Mouse (Mus musculus) spleen, adult 18-20 months (tissue): ENCODE measurements at regions not wholly inside any gene's neighbourhood (a gene's known extent, or its start where the extent isn't known, plus 50 kb on each side); places are given as distances from the start of the nearest gene placed in this dataset.

Experiments used
- DNase-seq, 2 experiments: peaks; one replicate each; pipeline ENCODE4 v3.0.0; 2022; ENCODE audit warnings: mixed read lengths in 2 of 2

- no peak for DNase-seq
Observed at GRCm38 (mm10) chr9:43982359-43982889, 60.8 kb upstream of the Thy1 start.

GRCm38 (mm10) chr9:43983220-43983619, 60.0 kb upstream of the Thy1 start:
- no peak for DNase-seq

DNA sequence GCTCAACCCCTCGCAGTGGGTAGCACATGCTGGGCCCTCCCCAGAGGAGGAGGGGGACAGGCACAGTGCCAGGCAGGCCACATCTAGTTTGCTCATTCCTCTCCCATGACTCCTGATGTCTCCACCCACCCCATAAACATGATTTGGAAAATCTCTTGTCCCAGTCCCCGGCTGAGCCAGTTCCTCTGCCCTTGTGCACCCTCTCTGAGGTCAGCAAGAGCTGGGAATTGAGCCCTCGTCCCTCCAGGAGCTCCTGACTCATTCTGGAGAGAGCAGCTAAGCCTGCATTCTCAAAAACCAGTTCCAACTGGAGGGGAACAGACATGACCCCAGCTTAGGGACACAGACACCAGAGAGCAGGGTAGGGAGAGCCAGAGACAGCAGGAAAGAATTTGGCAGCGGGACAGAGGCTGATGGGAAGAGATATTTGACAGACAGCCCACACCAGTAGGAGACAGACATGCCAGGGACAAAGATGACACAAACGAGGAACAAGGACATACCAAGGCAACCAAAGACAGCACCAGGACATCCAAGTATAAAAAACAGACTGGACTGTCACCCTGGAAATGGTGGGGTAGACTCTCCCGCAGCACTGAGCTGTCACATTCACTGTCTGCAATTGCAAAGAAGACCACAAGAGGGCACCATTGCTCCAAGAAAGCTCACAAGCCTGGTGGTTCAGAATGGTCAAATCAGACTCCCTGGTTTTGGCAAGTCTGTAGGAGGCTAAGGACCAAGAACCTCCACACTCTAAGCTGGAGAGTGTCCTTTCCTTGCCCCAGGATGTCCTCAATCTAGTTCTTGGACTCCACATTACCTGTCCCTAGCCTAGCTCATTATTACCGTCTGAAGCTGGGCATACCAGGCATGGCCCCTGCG, 58.8 kb upstream of the Thy1 start:
- peak; percentile 18 to 71 for DNase-seq

- no peak for DNase-seq
Observed at GRCm38 (mm10) chr9:43987957-43988356, 55.2 kb upstream of the Thy1 start.

GRCm38 (mm10) chr9:43988981-43989860, 54.0 kb upstream of the Thy1 start:
- DNase-seq, result no peak

DNA sequence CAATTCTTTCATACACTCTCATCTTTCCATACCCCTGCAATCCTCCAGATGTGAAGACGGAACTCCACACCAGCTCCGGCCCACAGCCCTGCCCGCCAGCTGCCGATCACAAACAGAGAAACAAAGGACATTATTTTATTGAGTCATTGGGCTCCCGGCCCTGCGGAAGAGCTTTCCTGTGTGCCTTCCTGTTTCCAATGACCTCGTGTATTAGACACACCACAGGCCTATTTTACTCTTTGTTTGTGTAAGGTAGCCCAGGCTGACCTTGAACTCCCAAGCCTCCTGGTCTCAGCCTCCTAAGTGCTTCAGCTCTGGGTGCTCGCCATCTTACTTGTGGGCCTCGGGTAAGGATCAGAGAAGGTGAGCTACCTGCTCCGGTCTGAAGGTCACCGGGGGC, 53.1 kb upstream of the Thy1 start:
- DNase-seq, result no peak

DNA sequence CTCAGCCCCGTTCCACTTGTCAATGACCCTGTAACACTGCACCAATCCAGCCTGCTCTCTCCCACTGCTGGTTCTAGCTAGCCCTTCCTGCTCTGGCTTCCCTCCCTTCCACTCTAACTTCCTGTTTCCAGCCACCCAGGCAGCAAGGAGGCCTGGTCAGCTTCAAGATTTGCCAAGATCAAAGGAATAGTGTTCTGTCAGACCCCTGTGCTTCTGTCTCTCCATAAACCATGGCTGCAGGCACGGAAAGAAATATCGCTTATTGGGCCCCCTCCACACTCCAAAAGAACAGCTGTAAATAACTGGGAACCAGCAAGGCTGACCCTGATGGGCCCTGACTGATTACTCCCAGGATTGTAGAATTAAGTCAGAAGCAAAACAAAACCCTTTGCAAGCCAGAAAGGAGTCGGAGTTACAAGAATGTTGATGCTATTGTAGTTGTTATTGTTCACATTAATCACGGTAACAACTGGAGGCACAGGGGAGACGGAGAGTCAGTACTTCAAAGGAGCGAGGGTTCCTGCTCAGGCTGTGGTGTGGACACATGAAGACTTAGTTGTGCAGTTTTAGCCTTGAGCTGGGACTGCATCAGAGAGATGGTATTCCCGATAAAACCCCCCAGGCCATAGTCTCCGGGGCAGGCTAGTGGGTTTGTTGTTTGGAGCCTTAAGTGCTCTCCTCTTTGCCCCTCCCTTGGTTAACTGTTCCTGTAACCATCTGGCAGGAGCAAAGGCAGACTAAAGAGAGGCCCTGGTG, 49.8 kb upstream of the Thy1 start:
- no peak for DNase-seq
